Mouse (Mus musculus) megakaryocyte progenitor cell, adult 5-6 weeks (primary cell): ENCODE measurements around the gene 1110017D15Rik. TPM values are rescaled to one million over a fixed set of nuclear protein-coding genes. Genes with fewer than 3 reads are reported as not detected.
"Not testable (repeated sequence)": the region's sequence is repeated elsewhere in the genome, so short reads cannot be mapped to it uniquely, and the experiment has no call there.

Source experiments
- ATAC-seq: replicated peaks from 2 replicates; pipeline ENCODE4 v1.8.0; 2016; ENCODE audit warnings: mild to moderate bottlenecking, moderate TSS enrichment, inconsistent platforms; ENCODE audit not compliant: poor library complexity
- total RNA-seq, 2 experiments: library from RNA; stranded (forward) in 1 of 2; stranded (reverse) in 1 of 2; fragments of 157-497, 149-512 nt in 1 of 2; fragments of 200-1000 nt in 1 of 2; gene quantifications; 2 replicates each; pipeline versions ENCODE4 v1.2.3 to v1.2.4; 2015 to 2017

The 1110017D15Rik gene
- total RNA-seq, 2 experiments from 2014 or later, result not detected

- no peak for ATAC-seq
Observed at GRCm38 (mm10) chr4:41481601-41482017, 35.5 kb downstream of the 1110017D15Rik start.

DNA sequence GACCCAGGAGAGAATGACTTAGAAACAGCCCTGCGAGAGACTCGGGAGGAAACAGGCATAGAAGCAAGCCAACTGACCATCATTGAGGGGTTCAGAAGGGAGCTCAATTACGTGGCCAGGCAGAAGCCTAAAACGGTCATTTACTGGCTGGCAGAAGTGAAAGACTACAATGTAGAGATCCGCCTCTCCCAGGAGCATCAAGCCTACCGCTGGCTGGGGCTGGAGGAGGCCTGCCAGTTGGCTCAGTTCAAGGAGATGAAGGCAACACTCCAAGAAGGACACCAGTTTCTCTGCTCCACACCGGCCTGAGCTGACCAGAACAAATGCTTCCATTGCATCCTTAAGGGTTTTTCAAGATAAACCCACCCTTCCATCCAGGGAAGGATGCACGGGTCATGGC lies 36.9 kb downstream of the 1110017D15Rik start:
- ATAC-seq, result no peak

DNA sequence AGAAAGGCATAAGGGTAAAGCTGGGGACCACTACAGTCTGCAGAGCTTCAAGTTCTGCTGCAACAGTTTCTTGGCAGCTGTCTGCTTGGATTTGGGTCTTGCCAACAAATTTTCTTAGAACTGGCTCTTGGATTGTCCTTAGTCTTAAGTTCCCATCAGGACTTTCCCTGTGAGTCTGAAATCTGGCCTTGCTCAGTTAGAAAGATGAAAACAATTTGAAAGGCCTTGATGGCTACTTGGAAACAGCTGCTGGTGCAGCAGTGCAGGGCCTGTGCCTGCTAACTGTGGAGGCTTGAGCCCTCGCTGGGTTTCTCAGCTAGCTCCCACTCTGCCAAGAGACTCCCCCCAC lies 37.7 kb downstream of the 1110017D15Rik start:
- ATAC-seq, result no peak

DNA sequence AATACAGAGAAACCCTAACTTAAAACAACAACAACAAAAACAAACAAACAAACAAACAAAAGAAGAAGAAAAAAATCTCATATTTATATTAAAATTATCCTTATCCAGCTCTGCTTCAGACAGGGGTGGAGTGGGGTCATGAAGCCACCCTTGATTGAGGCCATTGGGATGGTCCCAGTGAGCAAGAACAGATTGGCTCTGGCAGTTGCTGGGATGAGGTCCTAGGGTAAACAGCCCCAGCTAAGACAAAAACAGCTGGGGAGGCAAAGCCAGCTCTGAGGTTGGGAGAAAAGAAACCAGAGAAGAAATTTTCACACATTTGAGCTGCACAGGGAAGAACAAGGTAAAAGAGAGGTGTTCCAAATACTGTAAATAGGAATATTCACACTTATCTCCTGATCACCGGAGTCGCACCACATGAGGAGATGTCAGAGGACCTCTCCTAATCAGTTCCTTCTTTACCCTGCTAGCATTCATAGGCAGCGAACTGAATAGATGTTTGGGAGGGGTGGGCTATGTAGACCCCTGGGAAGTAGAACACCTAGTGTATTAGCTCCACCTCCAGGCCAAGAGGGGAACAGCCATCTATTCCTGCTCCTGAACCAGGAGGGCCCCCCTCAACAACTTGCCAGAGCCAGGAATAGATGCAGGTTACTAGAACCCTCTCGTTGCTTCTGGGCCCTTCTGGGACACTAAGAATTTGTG lies 38.2 kb downstream of the 1110017D15Rik start:
- ATAC-seq, result no peak

DNA sequence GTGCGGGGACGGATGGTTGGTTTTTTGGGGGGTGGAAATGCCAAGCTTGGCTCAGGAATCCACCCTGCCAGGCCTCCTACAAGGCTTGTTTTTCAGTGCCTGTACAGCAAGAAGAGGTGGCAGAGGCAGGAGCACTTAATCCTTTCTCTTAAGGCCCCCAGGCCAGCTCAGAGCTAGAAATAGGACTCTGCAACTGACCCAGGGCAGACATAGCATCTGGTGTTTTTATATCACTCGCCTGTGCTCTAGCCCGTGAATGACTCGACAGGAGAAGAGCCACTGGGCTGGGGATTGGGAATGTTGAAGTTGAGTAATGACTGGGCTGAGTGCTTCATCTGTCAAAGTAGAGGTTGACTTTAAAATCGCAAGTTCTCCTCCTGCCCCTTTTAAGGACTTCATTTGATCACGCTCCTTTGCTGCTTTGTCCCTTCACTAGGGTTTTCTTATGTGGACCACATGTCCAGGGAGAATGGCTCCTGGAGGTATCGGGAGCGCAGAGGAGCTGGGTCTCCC lies 39.4 kb downstream of the 1110017D15Rik start:
- no peak for ATAC-seq

GRCm38 (mm10) chr4:41471384-41471689 lies 45.8 kb downstream of the 1110017D15Rik start:
- ATAC-seq, result no peak

DNA sequence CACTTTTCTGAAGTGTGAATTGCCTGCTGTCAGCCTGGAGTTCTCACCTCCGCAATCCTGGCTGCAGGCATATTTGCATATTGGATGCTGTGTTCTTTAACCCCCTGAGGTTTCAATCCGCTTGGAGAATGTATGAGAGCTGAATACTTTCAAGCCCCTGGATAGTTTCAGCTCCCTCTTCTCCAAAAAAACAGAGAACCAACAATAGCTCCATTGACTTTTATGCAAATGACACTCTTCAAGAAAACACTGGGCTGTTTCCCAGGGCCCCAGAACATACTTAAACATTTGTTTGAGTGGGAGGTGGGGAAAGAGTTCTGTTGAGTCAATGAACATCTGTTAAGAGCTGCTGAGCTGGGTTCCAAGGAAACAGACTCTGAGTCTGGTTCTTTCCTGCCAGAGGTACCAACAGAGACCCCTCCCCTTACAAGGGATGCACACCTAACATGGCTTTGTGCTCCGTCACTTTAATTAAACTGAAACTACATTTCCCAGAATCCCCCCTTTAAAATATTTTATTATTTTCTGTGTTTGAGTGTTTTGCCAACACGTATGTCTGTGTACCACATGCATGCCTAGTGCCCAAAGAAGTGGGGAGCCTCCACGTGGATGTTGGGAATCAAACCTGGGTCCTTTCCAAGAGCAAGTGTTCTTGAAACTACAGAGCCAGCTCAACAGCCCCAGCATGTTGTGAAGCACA lies 46.3 kb downstream of the 1110017D15Rik start:
- no peak for ATAC-seq

DNA sequence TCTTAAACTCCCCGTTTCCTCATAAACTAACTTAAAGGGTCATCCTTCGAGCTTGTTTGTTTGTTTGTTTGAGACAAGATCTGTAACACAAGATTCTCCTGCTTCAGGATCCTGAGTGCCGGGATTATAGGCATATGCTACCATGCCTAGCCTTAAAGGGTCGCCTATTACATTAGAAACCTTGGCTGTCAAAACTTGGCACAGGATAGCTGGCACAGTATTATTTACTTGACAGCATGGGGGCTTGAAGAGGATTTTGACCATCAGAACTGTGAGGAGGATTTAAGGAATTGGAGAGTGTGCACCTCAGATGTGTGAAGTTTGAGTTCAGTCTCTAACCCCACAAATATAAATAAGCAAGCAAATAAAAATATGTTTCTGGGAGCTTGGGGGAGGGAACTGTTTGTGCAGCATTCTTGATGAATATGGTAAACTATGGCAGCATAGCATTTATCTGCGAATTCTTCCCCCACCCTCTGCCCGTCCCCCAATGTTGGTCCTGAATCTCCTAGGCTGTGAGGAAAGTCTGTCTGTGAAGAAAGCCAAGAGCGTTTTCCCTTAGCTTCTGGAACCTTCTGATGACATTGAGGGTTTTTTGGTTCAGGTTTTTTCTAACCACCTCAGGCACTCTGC lies 47.0 kb downstream of the 1110017D15Rik start:
- ATAC-seq, result no peak

GRCm38 (mm10) chr4:41469199-41469598 lies 47.9 kb downstream of the 1110017D15Rik start:
- ATAC-seq, result no peak

- 0 out of 2 replicates have a peak, but pooled peaks have one; percentile 21 for ATAC-seq
Observed at GRCm38 (mm10) chr4:41468396-41469080, 48.6 kb downstream of the 1110017D15Rik start.

- ATAC-seq, result no peak
Observed at GRCm38 (mm10) chr4:41465287-41465665, 51.9 kb downstream of the 1110017D15Rik start.

DNA sequence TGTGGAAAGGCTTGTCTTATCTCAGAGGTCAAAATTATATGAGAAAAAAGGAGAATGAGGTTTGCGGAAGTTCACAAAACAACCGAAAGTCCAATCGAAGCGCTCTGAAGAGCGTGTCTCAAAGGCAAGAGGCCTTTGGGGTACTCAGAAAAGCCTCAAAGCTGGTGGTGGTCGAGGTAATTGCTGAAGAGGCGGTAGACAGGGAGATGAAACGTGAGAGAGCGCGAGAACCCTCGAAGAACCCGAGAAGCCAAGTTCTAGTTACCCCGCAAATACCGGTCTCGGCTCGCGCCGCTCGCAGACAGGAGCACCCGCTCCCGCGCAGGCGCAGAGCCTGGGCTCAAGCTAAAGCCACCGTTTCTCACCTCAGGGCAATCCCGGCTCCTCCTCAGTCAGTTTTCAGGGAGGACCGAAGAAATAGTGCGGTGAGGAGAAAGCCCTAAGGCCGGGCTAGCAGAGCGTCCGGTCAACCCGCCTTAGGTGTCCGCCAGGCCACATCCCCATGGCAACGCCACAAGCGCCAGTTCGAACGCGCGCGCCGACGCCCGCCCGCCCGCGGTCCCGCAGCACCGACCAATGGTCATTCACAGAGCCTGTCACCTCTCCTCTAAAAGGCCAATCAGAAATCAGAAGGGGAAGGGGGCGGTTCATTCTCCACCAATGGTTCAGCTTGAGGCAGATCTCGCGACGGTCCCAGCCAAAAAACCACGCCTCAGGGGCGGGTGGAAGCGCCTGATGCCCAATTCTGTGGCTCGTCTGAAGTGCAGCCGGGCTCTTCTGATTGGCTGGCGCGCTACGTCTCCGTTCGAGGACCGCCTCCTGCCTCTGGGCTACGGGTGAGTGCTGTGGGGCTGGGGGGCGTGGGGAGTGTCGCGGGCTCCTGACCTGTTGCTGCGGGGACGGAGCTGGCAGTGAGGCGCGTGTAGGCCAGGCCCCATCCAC lies 52.5 kb downstream of the 1110017D15Rik start, which contains the start of the genes Kif24 and Nudt2:
Gene Kif24 (minus strand): TSS at position 543 of the 942 bp plus-strand sequence.
Gene Nudt2 (plus strand): TSS at position 807 of the 942 bp plus-strand sequence.
- peak; percentile 91 for ATAC-seq

GRCm38 (mm10) chr4:41463051-41463738 lies 53.9 kb downstream of the 1110017D15Rik start:
- not testable (repeated sequence) for ATAC-seq

DNA sequence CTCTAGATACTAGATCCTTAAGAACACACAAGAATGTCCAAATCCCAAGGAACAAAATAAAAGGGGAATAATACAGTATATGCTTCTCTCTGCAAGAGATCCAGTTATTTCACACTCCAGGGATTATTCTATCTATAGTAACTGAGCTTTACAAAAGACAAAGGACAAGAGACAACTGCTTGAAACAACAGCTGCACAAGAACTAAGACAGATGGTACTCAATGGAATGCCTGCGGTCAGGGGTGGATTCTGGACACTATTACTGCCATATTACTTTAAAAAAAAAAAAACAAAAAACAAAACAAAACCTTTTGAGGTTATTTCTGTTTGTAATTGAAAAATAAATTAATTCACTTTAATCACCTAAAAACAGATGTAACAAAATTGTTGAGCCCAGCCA lies 56.4 kb downstream of the 1110017D15Rik start:
- no peak for ATAC-seq

Other genes starting within 250 kb of the 1110017D15Rik start
- gene Ubap2, start 242.2 kb downstream of the 1110017D15Rik start, total RNA-seq (2015), result 63.9 and 73.0 TPM in 2 replicates
- gene Ubap2, start 242.2 kb downstream of the 1110017D15Rik start, total RNA-seq (2017), result 21.0 and 22.8 TPM in 2 replicates
- gene Dcaf12, start 202.4 kb downstream of the 1110017D15Rik start, total RNA-seq (2015), result 32.5 and 38.9 TPM in 2 replicates
- 28.5 and 31.3 TPM in 2 replicates for gene Dcaf12, start 202.4 kb downstream of the 1110017D15Rik start, total RNA-seq (2017)
- 21.1 and 28.6 TPM in 2 replicates for gene Ubap1, start 168.3 kb downstream of the 1110017D15Rik start, total RNA-seq (2015)
- 23.2 and 27.4 TPM in 2 replicates for gene Ubap1, start 168.3 kb downstream of the 1110017D15Rik start, total RNA-seq (2017)
- gene Kif24, start 52.4 kb downstream of the 1110017D15Rik start, total RNA-seq (2015), result 18.7 and 26.8 TPM in 2 replicates
- gene Kif24, start 52.4 kb downstream of the 1110017D15Rik start, total RNA-seq (2017), result 14.3 and 16.2 TPM in 2 replicates
- gene Nudt2, start 52.2 kb downstream of the 1110017D15Rik start, total RNA-seq (2015), result 28.7 and 29.6 TPM in 2 replicates
- 23.3 and 28.1 TPM in 2 replicates for gene Nudt2, start 52.2 kb downstream of the 1110017D15Rik start, total RNA-seq (2017)
- not detected in 2 replicates for gene AI464131, start 14.3 kb downstream of the 1110017D15Rik start, total RNA-seq (2015)
- 0.12 TPM in 1 of 2 replicates, not detected in the other for gene AI464131, start 14.3 kb downstream of the 1110017D15Rik start, total RNA-seq (2017)
- 0.98 and 1.1 TPM in 2 replicates for gene Fam219a, start 52.2 kb upstream of the 1110017D15Rik start, total RNA-seq (2015)
- 0.33 and 4.1 TPM in 2 replicates for gene Fam219a, start 52.2 kb upstream of the 1110017D15Rik start, total RNA-seq (2017)
- gene Dnaic1, start 52.4 kb upstream of the 1110017D15Rik start, total RNA-seq (2015), result 0.44 TPM in 1 of 2 replicates, not detected in the other
- gene Dnaic1, start 52.4 kb upstream of the 1110017D15Rik start, total RNA-seq (2017), result not detected in 2 replicates
- not detected in 2 replicates for gene Enho, start 123.0 kb upstream of the 1110017D15Rik start, total RNA-seq (2015)
- gene Enho, start 123.0 kb upstream of the 1110017D15Rik start, total RNA-seq (2017), result not detected in 2 replicates
- not detected in 2 replicates for gene Cntfr, start 179.8 kb upstream of the 1110017D15Rik start, total RNA-seq (2015)
- not detected in 2 replicates for gene Cntfr, start 179.8 kb upstream of the 1110017D15Rik start, total RNA-seq (2017)
- 28.2 and 46.9 TPM in 2 replicates for gene Il11ra1, start 182.7 kb upstream of the 1110017D15Rik start, total RNA-seq (2015)
- 132 and 149 TPM in 2 replicates for gene Il11ra1, start 182.7 kb upstream of the 1110017D15Rik start, total RNA-seq (2017)
- gene Rpp25l, start 196.2 kb upstream of the 1110017D15Rik start, total RNA-seq (2015), result 17.5 and 24.4 TPM in 2 replicates
- 22.5 and 23.0 TPM in 2 replicates for gene Rpp25l, start 196.2 kb upstream of the 1110017D15Rik start, total RNA-seq (2017)
- 57.9 and 75.6 TPM in 2 replicates for gene Dctn3, start 205.8 kb upstream of the 1110017D15Rik start, total RNA-seq (2015)
- 73.4 and 94.6 TPM in 2 replicates for gene Dctn3, start 205.8 kb upstream of the 1110017D15Rik start, total RNA-seq (2017)
- gene Arid3c, start 213.8 kb upstream of the 1110017D15Rik start, total RNA-seq (2015), result not detected in 2 replicates
- gene Arid3c, start 213.8 kb upstream of the 1110017D15Rik start, total RNA-seq (2017), result not detected in 2 replicates
- gene Galt, start 237.9 kb upstream of the 1110017D15Rik start, total RNA-seq (2015), result 31.5 and 34.7 TPM in 2 replicates
- 26.1 and 36.4 TPM in 2 replicates for gene Galt, start 237.9 kb upstream of the 1110017D15Rik start, total RNA-seq (2017)
- 60.8 and 66.4 TPM in 2 replicates for gene Sigmar1, start 238.8 kb upstream of the 1110017D15Rik start, total RNA-seq (2015)
- 68.0 and 76.3 TPM in 2 replicates for gene Sigmar1, start 238.8 kb upstream of the 1110017D15Rik start, total RNA-seq (2017)